Mouse (Mus musculus): ENCODE measurements at regions not wholly inside any gene's neighbourhood (a gene's known extent, or its start where the extent isn't known, plus 50 kb on each side); places are given as distances from the start of the nearest gene placed in this dataset.

- no peak for DNase-seq
Observed at GRCm38 (mm10) chr14:99713069-99713830, 414.8 kb downstream of the Klf5 start.

- DNase-seq: no peak
Observed at GRCm38 (mm10) chr14:99733474-99734199, 435.1 kb downstream of the Klf5 start.

GRCm38 (mm10) chr14:99734200-99734567 lies 435.7 kb downstream of the Klf5 start:
- no peak for DNase-seq

- DNase-seq: no peak
Observed at GRCm38 (mm10) chr14:99743625-99744297, 445.3 kb downstream of the Klf5 start.

GRCm38 (mm10) chr14:99745209-99745608 lies 446.7 kb downstream of the Klf5 start:
- no peak for DNase-seq

GRCm38 (mm10) chr14:99748166-99748565 lies 449.7 kb downstream of the Klf5 start:
- no peak for DNase-seq

GRCm38 (mm10) chr14:99749308-99750305 lies 451.1 kb downstream of the Klf5 start:
- no peak for DNase-seq

GRCm38 (mm10) chr14:99758045-99758444 lies 459.6 kb downstream of the Klf5 start:
- no peak for DNase-seq

- no peak for DNase-seq
Observed at GRCm38 (mm10) chr14:99763336-99763735, 464.8 kb downstream of the Klf5 start.

- no peak for DNase-seq
Observed at GRCm38 (mm10) chr14:99771009-99771408, 472.5 kb downstream of the Klf5 start.

- no peak for DNase-seq
Observed at GRCm38 (mm10) chr14:99772774-99773423, 474.4 kb downstream of the Klf5 start.

GRCm38 (mm10) chr14:99778477-99778876 lies 480.0 kb downstream of the Klf5 start:
- DNase-seq: no peak

GRCm38 (mm10) chr14:99778957-99779356 lies 480.5 kb downstream of the Klf5 start:
- DNase-seq: no peak

- DNase-seq: no peak
Observed at GRCm38 (mm10) chr14:99783646-99784045, 485.2 kb downstream of the Klf5 start.

- no peak for DNase-seq
Observed at GRCm38 (mm10) chr14:99785106-99785505, 486.6 kb downstream of the Klf5 start.

GRCm38 (mm10) chr14:99786367-99786766 lies 487.9 kb downstream of the Klf5 start:
- no peak for DNase-seq

- DNase-seq: no peak
Observed at GRCm38 (mm10) chr14:99788185-99788584, 489.7 kb downstream of the Klf5 start.

GRCm38 (mm10) chr14:99796293-99796692 lies 488.2 kb downstream of the Klf12 start:
- no peak for DNase-seq

GRCm38 (mm10) chr14:99806052-99806451 lies 478.4 kb downstream of the Klf12 start:
- no peak for DNase-seq

GRCm38 (mm10) chr14:99806599-99806998 lies 477.9 kb downstream of the Klf12 start:
- DNase-seq: no peak

GRCm38 (mm10) chr14:99812741-99813485 lies 471.6 kb downstream of the Klf12 start:
- DNase-seq: no peak
